Mouse (Mus musculus): ENCODE data around the gene Mapkapk2.
"Not testable (repeated sequence)": the region's sequence is repeated elsewhere in the genome, so short reads cannot be mapped to it uniquely, and the experiment has no call there.

GRCm38 (mm10) chr1:131023250-131023858 is 74.3 kb downstream of the Mapkapk2 start:
- TF ChIP-seq CTCF (IDR thresholded peaks at IDR 0.05); POLR2A (IDR thresholded peaks at IDR 0.05; ENCODE audit: insufficient read depth, low read depth, low read length): not testable (repeated sequence)
